Mouse (Mus musculus) erythroid progenitor cell, adult 5-6 weeks (primary cell): Measurements from ENCODE around the gene Gmds. TPM values are rescaled to one million over a fixed set of nuclear protein-coding genes. Genes with fewer than 3 reads are reported as not detected.

Source experiments
- ATAC-seq: replicated peaks from 2 replicates; pipeline ENCODE4 v1.8.0; 2016; ENCODE audit warnings: moderate number of reproducible peaks, mild to moderate bottlenecking, moderate TSS enrichment, inconsistent platforms; ENCODE audit not compliant: poor library complexity, low FRiP score, severe bottlenecking
- total RNA-seq, 2 experiments: library from RNA; stranded (forward) in 1 of 2; stranded (reverse) in 1 of 2; fragments of 150-400 nt in 1 of 2; fragments of 186-747, 209-891 nt in 1 of 2; gene quantifications; 2 replicates each; pipeline versions ENCODE4 v1.2.3 to v1.2.4; 2015 to 2017; ENCODE audit warnings: low replicate concordance in 2 of 2

Gene Gmds
- total RNA-seq, 2 experiments from 2014 or later, result 4.3 to 4.6 TPM

DNA sequence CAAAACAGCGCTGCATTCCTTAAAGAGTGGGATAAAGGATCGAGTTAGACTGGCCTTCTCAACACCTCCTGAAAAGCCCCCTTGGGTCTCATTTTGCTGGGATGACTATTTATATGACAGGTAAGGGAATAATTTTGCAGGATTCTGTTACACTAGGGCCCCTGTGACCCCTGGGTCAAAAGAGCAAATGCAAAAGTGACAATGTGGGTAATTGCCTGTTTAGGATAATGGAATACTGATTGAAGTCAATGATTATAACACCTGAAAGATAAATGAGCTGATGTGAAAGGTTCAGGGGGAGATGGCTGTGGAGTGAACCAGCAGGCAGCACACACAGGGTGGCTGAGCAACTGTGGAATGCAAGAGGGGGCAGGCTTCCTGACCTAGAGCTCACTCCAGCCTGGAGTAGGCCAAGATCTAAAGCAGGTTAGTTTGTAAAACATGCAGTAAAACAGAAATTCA, 367.5 kb downstream of the Gmds start:
- no peak for ATAC-seq

DNA sequence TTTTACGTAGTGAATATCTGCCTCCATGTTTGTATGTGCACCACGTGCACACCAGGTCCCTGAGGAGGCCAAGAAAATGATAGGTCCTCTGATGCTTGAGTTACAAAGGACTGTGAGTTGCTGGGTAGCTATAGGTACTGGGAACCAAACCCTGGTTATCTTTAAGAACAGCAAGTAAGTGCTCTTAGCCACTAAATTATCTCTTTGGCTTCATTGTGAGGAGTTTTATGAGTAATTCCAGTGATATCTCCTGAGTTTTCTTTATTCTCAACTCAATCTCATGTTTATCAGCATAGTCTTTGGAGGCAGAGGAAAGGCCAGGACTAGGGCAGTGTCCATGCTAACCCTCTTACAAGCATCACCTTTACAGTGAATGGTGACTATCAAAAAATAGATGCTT, 370.3 kb downstream of the Gmds start:
- ATAC-seq, result no peak

DNA sequence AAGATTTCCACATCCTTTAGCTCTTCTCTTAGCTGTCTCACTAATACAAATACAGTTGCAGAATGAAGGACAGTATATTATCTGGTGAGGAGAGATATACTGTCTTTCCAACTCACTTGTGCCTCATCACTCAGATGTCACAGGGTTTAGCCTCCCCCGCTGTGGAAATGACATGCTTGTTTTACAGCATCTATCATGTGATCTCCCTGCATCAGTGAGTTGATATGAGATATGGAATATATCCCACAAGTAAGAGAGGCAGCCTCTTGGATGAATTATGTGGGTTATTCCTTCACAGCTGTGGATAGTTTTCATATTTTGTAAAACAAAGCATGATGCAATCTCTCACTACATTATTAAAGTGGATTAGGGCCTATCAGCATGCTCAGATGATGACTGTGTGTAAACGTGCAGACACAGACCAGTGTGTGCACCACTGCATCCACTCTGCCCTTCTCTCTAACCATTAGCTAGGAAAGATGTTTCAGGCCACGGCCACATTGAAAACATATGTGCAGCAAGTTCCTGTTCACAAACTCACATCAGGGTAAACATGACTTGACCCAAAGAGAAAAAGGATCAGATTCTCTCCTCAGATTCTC, 371.5 kb downstream of the Gmds start:
- no peak for ATAC-seq

DNA sequence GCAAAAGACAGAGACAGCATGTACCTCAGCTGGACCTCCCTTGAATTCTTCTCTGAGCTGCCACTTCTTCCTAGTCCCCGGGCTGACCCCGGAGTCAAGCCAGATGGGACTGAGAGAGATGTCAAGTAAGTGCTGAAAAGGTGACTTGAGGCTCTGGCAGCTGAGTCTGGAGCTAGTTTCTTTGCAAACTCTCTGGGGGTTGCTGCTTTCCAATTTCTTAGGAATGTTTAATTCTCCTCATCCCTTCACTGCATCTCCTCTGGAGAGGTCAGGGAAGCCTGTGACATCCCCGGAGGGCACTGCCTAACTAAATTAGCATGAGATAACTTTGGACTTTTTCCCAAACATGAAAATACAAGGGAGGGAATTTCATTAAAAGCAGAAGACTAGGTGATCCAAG, 378.0 kb downstream of the Gmds start:
- ATAC-seq, result no peak

DNA sequence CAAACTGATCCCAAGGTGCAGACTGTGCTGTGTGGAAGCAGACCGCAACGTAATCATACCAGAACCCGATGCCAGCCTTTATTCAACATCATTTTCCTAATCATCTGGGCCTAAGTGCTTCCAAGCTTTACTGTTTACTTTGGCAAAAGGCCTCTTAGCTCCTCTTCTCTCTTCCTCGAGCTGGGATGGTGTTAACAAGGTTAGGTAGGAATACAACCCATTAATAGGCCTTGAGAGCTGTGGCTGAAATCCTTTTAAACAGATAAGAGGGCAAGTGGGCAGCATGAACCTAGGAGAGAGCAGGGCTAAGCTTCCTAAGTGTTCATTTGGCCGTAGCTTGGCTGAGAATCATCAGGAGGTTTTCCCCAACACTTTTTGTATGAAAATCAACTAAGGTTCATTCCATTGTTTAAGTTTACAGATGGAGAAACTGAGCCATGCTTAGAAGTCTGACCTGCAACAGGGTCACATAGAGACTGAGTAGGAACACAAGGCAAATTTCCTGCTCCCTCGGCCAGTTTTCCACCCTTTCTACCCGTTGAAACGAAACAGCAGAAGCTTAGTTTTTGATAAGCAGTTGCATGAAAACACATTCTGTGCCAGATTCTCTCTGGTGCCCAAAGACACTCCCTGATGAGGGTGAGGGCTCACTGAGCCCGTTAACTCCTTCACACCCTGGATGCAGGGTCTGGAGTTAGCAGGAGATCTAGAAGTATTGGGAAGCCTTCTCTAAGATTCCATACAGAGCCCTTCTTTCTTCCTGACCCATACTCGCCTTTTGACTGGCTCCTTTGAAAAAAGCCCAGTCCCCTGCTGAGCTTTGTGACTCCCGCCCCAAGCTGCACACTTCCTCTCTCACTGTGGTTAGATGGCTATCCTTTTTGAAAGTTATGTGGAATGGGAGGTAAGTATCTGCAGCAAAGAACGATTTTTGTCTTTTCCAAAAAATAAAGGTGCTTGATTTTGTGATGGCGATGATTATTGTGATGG, 379.9 kb downstream of the Gmds start:
- ATAC-seq, result no peak

DNA sequence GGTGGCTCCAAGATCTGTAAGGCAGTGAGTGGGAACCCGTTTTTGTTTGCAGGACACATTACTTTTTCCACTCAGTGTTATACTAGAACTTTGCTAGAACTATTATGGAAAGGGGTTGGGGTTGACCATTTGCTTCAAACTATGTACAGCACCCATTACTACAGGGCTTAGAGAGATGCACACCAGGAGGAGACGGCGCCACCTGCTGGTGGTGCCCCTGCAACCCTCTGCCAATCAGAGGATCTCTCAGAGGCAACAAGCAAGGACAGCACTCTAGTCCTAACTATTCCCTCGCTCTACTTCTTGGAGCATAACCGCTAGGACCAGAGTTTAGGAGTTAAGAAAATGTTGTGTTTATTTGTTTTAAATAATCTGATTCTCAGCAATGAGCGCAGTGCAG, 382.0 kb downstream of the Gmds start:
- no peak for ATAC-seq

DNA sequence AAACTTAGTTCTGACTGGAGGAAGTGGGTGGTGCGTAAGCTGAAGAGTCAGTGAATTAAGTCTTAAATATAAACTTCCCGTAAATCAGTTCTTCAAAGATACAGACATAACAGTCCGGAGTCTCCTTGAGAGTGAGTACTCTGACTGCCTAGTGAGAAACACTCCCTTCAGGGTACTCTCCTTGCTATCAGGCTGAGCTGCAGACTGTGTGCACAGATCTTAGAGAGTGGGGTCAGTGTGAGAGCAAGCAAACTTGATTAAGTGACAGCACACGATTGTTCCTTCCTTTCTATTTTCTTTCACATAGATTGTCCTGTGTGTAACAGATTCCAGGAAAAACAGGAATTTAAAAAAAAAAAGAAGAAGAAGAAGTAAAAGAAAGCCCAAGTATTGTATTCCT, 382.4 kb downstream of the Gmds start:
- no peak for ATAC-seq

DNA sequence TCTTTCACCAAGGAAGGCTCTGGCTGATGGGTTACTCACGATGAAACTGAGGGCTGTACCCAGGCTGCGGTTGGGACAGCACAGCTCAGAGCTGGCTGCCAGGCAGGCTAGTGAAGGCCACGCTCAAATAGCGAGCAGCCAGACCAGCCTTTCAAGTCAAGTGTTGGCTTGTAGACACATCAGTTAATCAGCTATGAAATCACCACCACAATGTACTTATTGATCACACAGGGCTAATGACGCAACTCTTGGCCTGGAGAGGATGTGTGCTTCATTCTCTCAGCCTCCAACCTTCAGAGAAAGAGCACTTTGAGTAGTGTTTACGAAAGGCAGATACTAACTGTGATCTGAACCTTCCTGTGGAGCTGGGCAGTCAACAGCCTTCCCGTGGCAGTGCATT, 383.4 kb downstream of the Gmds start:
- ATAC-seq, result no peak

DNA sequence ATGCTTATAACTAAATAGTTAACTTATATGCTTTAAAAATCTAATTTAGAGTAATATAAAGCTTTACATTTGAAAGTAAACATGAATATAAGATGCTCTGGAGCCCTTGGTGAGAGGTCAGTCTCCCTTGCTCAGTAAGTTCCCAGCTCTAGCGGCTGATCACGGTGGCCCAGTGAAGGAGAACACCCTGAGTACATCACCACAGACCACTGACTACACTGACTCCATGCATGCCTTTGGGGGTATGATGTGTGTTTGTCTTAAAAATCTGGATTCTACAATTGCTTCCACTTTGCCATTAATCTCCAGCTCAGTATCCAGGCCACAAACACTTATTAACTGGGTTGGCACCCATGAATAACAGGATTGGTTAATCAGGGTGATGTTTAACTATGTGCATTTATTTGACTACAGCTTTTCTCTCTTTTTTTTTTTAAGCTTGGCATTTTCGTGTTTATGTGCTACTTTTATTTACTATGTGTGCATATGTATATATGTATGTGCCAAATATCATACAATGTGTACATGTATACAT, 393.8 kb downstream of the Gmds start:
- no peak for ATAC-seq

DNA sequence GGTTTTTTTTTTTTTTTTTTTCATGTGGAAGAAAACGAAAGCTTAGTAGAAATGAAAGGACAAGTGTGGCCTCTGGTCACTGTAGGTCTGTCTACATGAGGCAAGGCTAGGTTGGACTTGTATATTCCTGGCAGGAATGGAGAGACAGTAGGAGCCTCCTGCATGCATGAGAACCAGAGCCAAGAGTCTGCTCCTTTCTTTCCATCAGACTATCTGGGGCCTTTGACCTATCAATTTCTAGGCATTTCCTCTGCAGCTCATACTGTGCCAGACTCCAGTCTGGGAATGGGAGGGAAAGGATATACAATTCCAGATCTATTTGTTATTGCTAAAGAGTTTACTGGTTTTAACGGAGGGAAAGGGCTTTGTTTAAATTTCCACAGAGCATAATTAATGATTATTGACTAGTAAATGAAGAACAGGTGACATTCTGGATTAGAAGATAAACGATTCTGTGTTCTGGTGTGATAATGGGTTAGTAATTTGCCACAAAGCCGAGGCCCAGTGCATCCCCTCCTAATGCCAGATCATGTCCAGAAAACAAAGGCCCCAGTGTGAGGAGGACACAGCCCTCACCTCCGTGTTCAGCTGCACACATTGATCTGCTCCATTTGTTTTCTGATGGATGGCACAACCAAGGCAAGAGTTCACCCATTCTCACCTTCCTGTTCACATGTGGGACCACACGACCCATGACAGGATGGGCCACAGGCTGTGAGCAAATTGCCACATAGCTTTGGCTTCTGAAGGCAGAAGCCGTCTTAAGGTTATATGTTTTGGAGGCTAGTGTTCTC, 394.9 kb downstream of the Gmds start:
- ATAC-seq, result no peak

DNA sequence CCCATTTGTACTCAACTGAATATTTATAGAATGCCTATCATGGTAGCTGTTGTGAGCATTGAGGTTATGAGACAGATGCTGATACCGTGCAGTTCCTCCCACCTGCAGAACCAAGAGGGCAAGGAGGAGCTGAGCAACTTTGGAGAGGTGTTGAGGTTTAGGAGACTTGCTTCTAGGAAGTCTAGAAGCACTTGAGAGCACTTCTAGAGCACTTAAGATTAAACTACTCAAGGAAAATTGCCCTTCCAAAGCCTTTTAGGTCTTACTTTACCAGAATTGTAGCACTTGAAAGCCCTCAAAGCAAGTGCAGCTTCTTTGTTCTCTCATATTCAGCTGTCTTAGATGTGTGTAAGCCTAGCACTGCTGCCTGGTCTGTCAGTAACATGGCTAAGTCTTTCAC, 409.2 kb downstream of the Gmds start:
- ATAC-seq, result no peak

DNA sequence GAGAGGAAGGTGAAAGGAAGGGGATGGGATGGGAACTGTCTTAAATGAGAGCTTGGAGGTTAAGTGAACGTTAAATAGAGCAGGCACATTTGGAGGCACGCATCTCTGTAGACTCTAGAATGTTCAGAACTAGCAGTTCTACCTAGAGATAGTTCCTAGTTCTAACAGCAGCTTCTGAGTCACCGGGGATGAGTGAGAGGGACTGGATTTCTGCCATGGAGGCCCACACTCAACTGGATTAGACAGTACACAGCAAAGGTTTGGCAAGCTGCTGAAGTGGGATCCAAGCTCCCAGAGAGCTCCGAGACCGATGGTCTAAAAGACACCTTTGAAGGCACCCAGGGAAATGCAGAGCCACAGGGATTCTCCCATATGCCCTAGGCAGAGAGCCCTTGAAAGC, 411.9 kb downstream of the Gmds start:
- no peak for ATAC-seq

DNA sequence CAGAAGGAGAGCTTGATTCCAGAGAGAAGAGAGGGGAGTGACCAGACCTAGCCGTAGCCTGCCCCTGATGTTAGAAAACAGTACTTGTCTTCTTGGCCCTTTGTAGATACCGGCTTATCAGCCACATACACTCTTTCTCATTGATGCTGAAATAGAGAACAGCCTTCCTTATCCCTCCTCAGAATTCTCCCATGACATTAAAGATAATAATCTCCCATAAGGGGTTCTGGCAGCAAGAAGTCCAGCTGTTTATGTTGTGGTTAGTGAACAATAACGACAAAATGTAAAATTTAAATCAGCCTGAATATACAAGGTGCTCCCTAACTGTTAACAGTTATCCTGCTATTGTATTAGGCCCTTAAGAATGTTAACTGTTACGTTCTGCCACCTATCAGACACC, 414.0 kb downstream of the Gmds start:
- ATAC-seq, result 0 out of 2 replicates have a peak, but pooled peaks have one; percentile 46

DNA sequence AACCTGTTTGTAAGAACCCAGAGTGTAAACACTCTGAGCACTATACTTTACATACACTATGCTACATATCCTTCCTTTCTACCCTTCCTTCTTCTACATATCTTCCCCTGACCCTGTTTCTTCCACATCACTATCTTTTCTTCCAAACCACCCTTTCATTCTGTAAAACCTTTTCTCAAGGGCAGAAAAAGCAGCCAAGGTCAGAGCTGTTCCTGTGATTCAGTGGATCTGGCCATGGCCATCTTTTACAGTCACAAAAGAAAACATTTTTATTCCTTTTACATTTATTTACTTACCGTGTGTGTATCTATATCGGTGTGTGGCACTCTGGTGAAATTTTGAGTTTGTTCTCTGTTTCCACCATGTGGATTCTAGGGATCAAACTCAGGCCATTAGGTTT, 418.8 kb downstream of the Gmds start:
- ATAC-seq, result no peak

DNA sequence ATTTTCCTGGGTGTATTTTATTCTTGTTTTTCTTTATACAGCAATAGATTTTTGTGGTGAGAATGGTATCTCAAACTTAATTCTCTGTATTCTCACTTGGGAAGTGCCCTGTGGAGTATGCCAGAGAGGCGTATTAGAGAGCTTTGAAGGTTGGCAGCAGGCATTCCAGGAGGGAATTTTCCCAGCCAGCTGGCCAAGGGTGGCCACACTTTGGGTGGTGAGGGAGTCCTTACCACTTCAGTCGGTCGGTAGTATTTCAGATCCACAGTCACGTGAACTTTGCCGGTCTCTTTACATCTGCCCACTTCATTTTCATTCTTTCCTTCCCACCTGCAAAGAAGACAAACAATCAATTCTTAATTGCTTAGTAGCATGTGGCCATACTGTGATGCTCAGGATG, 421.2 kb downstream of the Gmds start:
- ATAC-seq, result no peak

DNA sequence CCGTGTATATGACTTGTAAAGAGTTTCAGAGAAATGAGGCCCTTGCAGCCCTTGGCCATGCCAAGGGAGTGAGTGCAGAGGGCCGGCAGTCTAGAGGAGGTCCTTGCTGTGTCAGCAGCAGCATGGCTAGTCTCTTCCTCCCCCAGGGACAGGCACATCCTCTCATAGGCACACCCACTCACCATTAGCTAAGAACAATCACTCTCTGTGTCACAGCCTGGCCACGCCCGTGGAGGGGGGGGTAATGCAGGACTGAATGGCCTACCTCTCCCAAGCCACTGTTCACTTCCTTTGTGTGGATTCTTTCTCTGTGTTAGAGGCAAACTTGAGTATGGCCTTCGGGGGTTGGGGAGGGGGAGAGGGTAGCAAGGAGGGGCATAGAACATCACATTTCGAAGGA, 422.8 kb downstream of the Gmds start:
- ATAC-seq, result no peak

DNA sequence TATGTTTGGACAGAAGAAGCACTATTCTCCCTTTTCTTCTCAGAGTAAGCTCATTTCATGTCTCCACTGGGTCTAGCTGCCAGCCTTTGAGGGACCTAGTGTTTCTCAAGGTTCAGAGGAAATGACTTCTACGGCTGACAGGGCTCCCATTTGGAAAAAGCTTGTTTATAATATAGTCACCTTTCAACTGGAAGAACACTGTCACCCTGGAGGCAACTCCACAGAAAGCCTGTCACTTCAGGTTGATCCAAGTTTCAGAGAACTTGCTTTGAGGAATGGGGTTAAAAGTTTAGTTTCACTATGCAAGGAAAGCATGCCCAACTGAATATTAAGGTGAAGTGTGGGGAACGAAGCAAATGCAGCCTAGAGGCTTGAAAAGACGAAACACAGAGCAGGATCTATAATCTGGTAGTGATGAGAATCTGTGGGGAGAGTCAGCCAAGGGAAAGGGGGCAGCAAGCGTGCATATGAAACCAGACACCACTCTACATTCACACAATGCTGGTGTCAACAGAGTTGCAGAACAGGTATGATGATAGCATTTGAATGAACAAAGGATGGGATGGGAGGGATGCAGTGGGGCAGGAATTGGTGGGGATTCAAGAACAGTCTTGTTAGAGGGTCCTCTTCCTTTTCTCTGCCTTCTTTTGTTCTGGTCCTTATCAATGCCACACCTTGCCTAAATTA, 423.5 kb downstream of the Gmds start:
- no peak for ATAC-seq

DNA sequence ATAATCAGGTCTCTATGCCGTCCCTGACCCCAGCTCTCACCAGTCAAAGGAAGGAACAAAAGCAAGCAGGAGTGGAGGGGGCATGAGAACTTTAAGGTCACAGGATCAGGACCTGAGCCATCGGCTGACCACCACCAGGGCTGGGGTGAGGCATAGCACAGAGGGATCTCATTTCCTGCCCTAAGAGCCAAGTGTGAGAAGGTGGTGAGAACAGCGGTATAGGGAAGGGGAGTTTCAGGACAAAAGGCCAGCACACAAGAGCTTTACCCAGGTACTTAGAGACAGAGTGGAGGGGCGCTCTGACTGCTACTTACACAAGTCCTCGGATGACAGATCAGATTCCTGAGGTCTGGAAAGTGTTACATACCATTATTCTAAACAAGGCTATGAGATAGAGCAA, 426.6 kb downstream of the Gmds start:
- no peak for ATAC-seq

DNA sequence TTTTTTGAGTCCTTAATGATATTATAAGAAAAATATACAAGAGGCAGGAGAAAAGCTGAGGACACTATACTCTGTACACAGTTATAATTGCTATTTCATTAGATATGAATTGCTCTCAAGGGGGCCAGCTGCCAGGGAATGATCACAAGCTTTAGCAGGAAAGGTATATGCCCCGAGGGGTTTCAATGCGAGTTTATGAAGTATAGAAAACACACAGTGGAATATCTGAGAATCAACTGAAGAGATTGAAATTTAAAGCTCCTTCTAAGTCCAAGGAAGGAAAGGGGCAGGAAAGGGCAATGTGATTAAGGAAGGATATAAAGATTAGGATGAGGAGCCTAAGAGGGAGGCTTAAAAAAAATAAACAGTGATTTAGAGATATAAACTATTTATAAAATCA, 427.2 kb downstream of the Gmds start:
- no peak for ATAC-seq

DNA sequence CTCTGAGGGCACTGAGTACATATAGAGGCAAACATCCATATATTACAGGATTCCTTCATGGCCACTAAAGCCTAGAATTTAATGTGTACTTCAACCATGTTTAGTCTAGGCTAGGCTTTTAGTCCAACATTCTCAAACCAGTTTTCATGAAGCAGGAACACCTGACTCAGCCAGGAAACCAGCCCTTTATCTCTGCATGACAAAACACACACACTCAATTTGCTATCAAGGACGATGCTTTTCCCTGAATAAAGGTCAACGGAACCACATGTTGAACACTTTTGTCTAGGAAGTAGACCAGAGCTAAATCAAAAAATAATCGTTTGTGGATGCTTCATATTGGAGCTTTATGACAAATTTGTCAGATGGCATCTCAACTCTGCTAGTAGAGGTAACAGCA, 429.5 kb downstream of the Gmds start:
- ATAC-seq, result no peak
